Mouse (Mus musculus) ES-Bruce4 (cell line): ENCODE results near the gene Rprd1b. TPM values are rescaled to one million over a fixed set of nuclear protein-coding genes. Genes with fewer than 3 reads are reported as not detected.

Experiments
- H3K27ac ChIP-seq: 2 replicates; pipeline ENCODE4 v1.5.1; 2012; ENCODE audit warnings: low read length, inconsistent platforms; ENCODE audit not compliant: insufficient read depth
- H3K27me3 ChIP-seq: 2 replicates; pipeline ENCODE4 v1.6.1; 2012; ENCODE audit warnings: mild to moderate bottlenecking, low read length, inconsistent platforms; ENCODE audit not compliant: control insufficient read depth, poor library complexity, insufficient read depth, severe bottlenecking
- H3K36me3 ChIP-seq: 2 replicates; pipeline ENCODE4 v1.6.1; 2012; ENCODE audit warnings: inconsistent platforms, mild to moderate bottlenecking, low read length, moderate library complexity; ENCODE audit not compliant: control insufficient read depth, poor library complexity, insufficient read depth, severe bottlenecking
- H3K4me1 ChIP-seq: one replicate; pipeline ENCODE4 v1.8.1; 2011; ENCODE audit warnings: low read length; ENCODE audit not compliant: control insufficient read depth, insufficient read depth
- H3K4me3 ChIP-seq: 2 replicates; pipeline ENCODE4 v1.5.1; 2011; ENCODE audit warnings: low read depth, mild to moderate bottlenecking, low read length
- H3K9ac ChIP-seq: 2 replicates; pipeline ENCODE4 v1.6.1; 2012; ENCODE audit warnings: low read depth, mild to moderate bottlenecking, inconsistent platforms; ENCODE audit not compliant: poor library complexity, severe bottlenecking
- H3K9me3 ChIP-seq: replicated peaks from 2 replicates; pipeline ENCODE4 v1.6.1; 2012; ENCODE audit warnings: mild to moderate bottlenecking, low read length, inconsistent platforms; ENCODE audit not compliant: control insufficient read depth, poor library complexity, insufficient read depth, severe bottlenecking
- CTCF ChIP-seq: IDR thresholded peaks from one replicate; pipeline ENCODE4 v1.8.1; 2011; ENCODE audit warnings: low read depth, low read length
- EP300 ChIP-seq: IDR thresholded peaks from 2 replicates; pipeline ENCODE4 v1.6.1; 2011; ENCODE audit warnings: low read depth, low read length; ENCODE audit not compliant: insufficient read depth
- POLR2A ChIP-seq: IDR thresholded peaks from one replicate; pipeline ENCODE4 v1.8.1; 2011; ENCODE audit warnings: low read length; ENCODE audit not compliant: insufficient read depth
- polyA plus RNA-seq: library from polyadenylated mRNA; stranded (reverse); fragments of >200 nt; gene quantifications from 2 replicates; pipeline ENCODE4 v1.2.4, GENCODE M21; 2011; ENCODE audit warnings: low read depth; ENCODE audit not compliant: missing spikeins, insufficient read depth, insufficient read length

The Rprd1b gene
- polyA plus RNA-seq, 1 experiment, result 18.6 TPM

DNA sequence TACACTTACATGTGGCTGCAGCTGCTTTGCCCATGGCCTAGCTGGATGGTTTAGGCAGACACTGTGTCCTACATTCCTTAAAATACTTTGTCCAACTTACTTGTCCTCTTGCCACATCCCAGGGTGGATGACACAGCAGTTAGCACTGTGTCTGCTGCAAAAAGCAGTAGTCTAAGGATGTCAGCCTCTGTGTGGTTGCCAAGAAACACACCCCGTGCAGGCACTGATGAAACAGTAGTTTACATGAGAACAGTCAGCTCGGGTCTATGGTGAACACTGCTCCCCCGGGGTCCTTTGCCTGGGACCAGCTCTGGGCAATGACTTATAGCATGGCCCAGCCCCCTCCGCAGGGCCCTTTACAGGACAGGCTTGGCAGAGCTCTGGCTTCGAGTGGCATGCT lies 65.0 kb downstream of the Rprd1b start:
- Histone ChIP-seq H3K4me1 (peaks cover 2% of the 10 kb centered on the region), H3K9me3 (no peaks in the 10 kb centered on the region), H3K27me3 (no peaks in the 10 kb centered on the region), H3K4me3 (no peak overlapping the region), H3K9ac (no peak overlapping the region), H3K36me3 (no peaks in the 10 kb centered on the region), H3K27ac (no peak overlapping the region)
- TF ChIP-seq EP300 (no peak), POLR2A (no peak), CTCF (no peak)

DNA sequence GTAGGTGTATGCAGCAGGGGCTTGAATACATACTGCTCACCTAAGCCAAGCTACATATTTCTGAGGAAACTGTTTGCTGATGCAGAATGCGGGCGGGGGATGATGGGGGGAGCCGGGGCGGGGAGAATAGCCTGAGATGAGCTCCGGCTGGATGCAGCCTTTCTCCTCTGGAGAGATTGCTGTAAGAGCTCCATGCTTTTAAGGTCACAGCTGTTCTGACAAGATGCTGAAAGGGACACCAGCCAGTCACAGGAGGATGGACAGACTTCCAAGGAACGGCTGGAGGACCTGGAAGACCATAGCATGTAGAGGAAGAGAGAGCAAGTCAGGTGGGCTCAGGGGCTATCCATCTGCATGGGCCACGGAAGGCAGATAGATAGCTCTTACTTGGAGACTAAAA lies 66.0 kb downstream of the Rprd1b start:
- Histone ChIP-seq H3K27me3 (no peaks in the 10 kb centered on the region), H3K9me3 (no peaks in the 10 kb centered on the region), H3K4me3 (no peak overlapping the region), H3K36me3 (no peaks in the 10 kb centered on the region), H3K27ac (no peak overlapping the region), H3K9ac (no peak overlapping the region), H3K4me1 (peaks cover 2% of the 10 kb centered on the region)
- TF ChIP-seq EP300 (no peak), POLR2A (no peak), CTCF (no peak)

GRCm38 (mm10) chr2:158094846-158095245 lies 66.5 kb downstream of the Rprd1b start:
- H3K27ac ChIP-seq, result no peak overlapping the region
- H3K27me3 ChIP-seq, result no peaks in the 10 kb centered on the region
- H3K36me3 ChIP-seq, result no peaks in the 10 kb centered on the region
- no peaks in the 10 kb centered on the region for H3K9me3 ChIP-seq
- no peak for TF ChIP-seq POLR2A
- TF ChIP-seq EP300, result no peak
- no peak for TF ChIP-seq CTCF
- H3K9ac ChIP-seq, result no peak overlapping the region
- H3K4me1 ChIP-seq, result peaks cover 2% of the 10 kb centered on the region
- no peak overlapping the region for H3K4me3 ChIP-seq

DNA sequence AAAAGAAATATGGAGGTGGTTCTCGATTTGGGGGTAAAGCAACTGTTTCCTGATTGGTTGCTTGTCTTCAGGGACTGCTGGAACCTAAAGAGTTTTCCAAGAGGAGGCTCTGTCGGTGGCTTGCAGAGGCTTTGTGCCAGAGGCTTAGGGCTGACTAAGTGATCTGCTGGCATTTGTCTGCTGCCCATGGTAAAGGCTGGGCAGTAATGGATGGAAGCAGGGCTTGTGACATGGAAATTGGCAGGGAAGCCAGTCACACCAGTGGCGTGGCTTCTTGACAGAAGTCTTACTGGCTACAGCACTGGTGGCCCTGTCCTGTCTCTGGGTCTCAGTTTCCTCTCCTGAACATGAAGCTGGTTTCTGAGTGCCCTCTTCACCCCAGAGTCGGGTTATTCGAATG lies 68.8 kb downstream of the Rprd1b start:
- H3K27me3 ChIP-seq, result no peaks in the 10 kb centered on the region
- H3K36me3 ChIP-seq, result no peaks in the 10 kb centered on the region
- no peak overlapping the region for H3K4me3 ChIP-seq
- no peak overlapping the region for H3K9ac ChIP-seq
- TF ChIP-seq EP300 (no peak), CTCF (no peak), POLR2A (no peak)
- no peaks in the 10 kb centered on the region for H3K9me3 ChIP-seq
- H3K4me1 ChIP-seq, result peaks cover 2% of the 10 kb centered on the region
- H3K27ac ChIP-seq, result no peak overlapping the region

- Histone ChIP-seq H3K4me1 (no peaks in the 10 kb centered on the region), H3K36me3 (no peaks in the 10 kb centered on the region), H3K9ac (no peak overlapping the region), H3K27me3 (no peaks in the 10 kb centered on the region), H3K27ac (no peak overlapping the region), H3K9me3 (no peaks in the 10 kb centered on the region), H3K4me3 (no peak overlapping the region)
- no peak for TF ChIP-seq EP300
- no peak for TF ChIP-seq POLR2A
- no peak for TF ChIP-seq CTCF
These were observed 70.4 kb downstream of the Rprd1b start for GRCm38 (mm10) chr2:158098730-158099129.

GRCm38 (mm10) chr2:158099537-158099936 lies 71.2 kb downstream of the Rprd1b start:
- Histone ChIP-seq H3K27ac (no peak overlapping the region), H3K27me3 (no peaks in the 10 kb centered on the region), H3K4me3 (no peak overlapping the region), H3K9me3 (no peaks in the 10 kb centered on the region), H3K36me3 (no peaks in the 10 kb centered on the region), H3K9ac (no peak overlapping the region), H3K4me1 (no peaks in the 10 kb centered on the region)
- TF ChIP-seq POLR2A (no peak), EP300 (no peak), CTCF (no peak)
